Mouse (Mus musculus): ENCODE measurements around the gene Dync2li1.

The Dync2li1 gene

DNA sequence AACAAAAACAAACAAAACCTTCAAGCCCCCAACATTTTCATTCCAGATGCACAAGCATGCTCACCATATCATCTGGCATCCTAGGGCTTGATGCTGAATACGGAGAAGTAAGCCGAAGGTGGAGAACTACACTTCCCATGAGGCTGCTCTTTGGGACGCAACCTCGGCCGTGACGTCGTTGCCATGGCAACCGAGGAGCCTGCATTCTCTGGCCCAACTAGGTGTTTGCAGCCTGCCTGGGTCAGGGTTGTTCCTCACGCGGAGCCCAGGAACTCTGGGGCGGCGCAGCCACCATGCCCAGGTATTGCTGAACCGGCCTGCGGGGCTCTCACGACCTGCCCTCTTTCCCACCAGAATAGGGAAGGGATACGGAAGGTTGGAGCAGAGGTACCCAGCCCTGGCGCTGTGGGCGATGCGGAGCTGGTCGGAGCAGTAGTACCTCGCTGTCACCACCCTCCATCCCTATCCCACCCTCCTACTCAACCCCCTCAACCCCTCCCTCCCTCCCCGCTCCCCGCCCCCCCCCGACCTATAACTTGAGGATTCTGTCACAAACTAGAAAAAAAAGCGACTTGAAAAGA, at the start of gene Dync2li1:
Gene Dync2li1, plus strand, starts transcription at position 221 of the 581 bp plus-strand sequence.
- DNase-seq (ENCODE audit: low spot score in 2 of 2), result peak; percentile 78 to 84

DNA sequence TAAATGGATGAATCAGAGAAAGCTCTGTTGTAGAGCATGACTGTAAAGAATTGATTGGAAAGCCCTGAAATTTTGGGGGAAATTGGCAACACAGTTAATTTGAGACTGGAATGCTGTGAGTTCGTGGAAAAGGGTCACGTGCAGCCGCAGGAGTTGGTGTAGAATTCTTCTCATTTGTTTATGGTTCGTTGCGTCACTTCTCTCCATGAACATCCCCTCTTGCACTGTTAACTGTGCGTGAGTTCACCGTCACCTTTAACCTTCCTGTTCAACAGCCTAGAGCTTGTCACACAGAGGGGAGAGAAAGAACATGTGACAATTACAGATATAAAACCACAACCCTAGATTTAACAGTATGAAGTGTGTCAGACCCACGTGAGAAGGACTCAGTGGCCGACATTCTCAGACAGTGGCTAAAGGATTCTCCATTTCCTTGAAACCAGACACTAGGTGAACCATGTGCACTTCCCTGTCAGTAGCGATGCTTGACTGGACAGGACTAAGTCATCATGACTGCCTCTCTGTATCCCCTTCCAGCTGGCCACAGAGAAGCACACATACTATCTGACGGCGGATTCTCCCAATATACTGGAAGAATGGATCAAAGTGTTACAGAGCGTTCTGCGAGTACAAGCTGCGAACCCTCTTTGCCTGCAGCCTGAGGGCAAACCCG, 49.5 kb upstream of the Dync2li1 start:
- DNase-seq (ENCODE audit: low spot score in 2 of 2), result no peak

GRCm38 (mm10) chr17:84579249-84579648, 47.0 kb upstream of the Dync2li1 start:
- DNase-seq (ENCODE audit: low spot score in 2 of 2), result peak in 1 of 2 experiments; percentile 20

GRCm38 (mm10) chr17:84579817-84580216, 46.5 kb upstream of the Dync2li1 start:
- DNase-seq (ENCODE audit: low spot score in 2 of 2), result no peak

- no peak for DNase-seq (ENCODE audit: low spot score in 2 of 2)
Observed at GRCm38 (mm10) chr17:84580821-84581220, 45.5 kb upstream of the Dync2li1 start.

DNA sequence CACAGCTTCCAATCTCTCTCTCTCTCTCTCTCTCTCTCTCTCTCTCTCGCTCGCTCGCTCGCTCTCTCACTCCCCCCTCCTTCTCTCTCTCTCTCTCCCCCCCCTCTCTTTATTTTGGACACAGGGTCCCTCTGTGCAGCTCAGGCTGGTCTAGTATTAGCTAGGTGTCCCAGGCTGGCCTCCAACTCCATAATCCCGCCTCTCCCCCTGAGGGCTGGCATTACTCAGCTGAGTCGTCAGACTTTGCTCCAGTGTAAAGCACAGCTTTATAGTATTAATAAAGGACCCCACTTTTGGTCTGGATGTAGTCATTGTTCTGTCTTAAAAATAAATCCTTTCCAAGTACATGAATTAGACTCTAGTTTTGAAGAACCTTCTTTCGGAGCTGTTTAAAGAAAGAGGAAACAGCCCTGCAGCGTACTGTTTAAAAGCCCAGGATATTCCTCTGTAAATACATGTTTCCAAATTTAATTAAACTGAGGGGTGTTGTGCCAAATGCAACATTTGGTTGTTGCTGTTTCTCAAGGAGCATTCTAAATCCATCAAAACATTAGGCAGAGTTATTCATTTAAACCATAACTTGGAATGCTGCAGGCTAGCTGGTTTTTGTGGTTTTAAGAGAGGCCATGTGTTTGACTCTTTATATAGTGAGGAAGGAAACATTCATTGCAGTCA, 44.4 kb upstream of the Dync2li1 start:
- no peak for DNase-seq (ENCODE audit: low spot score in 2 of 2)

- DNase-seq (ENCODE audit: low spot score in 2 of 2), result peak; percentile 26 to 57
Observed at GRCm38 (mm10) chr17:84584107-84584506, 42.2 kb upstream of the Dync2li1 start.

DNA sequence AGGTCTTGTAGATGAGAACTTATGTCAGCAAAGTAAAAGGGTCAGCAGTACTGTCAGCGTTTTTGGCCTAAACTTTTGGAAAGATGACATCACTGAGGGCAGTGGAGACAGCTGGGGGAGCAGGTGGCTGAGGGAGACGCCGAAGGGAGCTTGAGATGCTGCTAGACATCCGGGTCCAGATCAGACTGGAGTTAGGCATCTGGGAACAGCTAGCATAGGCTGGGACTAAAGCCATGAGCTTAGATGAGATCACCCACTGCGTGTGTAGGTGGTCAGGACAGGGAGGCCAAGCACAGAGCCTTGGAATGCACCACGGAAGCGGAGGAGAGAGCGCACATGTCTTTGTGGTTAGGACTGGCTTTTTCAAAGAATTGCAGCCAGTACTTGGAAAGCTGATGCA, 41.2 kb upstream of the Dync2li1 start:
- DNase-seq (ENCODE audit: low spot score in 2 of 2), result peak; percentile 58 to 68

- DNase-seq (ENCODE audit: low spot score in 2 of 2), result no peak
Observed at GRCm38 (mm10) chr17:84590065-84590464, 36.2 kb upstream of the Dync2li1 start.

DNA sequence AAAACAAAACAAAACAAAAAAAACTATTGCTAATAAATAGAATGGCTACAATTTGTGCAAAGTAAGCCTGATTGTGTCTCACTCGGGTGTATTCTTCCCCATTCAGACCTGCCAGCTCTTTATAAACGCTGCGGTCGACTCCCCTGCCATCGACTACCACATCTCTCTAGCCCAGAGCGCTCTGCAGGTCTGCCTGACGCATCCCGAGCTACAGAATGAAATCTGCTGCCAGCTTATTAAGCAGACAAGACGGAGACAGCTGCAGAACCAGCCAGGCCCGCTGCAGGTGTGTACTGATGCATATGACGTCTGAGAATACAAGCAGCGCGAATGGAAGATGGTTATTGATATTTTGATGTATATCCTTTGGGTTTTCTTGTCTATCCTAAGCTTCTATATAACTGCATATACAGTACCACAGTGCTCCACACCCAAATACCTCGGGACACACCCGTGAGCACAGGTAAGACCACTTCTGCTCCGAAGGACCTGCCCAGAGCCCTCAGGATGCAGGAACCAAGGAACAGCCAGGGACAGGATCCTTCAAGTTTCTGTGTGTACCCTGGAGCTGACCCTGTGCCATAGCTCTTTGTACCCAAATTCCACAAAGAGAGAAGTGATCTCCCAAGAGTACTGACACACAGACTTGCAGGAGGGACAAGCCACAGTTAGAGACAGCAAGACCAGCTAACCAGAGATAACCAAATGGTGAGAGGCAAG, 34.7 kb upstream of the Dync2li1 start:
- DNase-seq (ENCODE audit: low spot score in 2 of 2), result no peak

DNA sequence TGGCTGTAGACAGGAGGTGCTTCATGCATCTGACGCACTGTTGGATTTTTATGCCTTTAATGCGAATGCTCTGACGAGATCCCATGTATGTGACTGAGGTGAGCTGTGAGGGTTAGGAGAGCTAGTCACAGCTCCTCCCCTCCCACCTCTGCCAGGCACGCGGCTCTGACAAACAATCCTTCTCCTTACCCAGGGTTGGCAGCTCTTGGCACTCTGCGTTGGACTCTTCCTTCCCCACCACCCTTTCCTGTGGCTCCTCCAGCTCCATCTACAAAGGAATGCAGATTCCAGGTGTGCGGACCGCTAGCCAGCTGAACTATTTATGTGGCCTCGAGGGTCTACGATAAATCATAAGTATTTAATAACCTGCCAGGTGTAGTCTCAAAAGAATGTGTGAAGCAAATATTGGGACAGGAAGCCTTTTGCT, 30.3 kb upstream of the Dync2li1 start:
- DNase-seq (ENCODE audit: low spot score in 2 of 2), result no peak

- DNase-seq (ENCODE audit: low spot score in 2 of 2), result no peak
Observed at GRCm38 (mm10) chr17:84596501-84596900, 29.8 kb upstream of the Dync2li1 start.

- DNase-seq (ENCODE audit: low spot score in 2 of 2), result no peak
Observed at GRCm38 (mm10) chr17:84597859-84598258, 28.4 kb upstream of the Dync2li1 start.

DNA sequence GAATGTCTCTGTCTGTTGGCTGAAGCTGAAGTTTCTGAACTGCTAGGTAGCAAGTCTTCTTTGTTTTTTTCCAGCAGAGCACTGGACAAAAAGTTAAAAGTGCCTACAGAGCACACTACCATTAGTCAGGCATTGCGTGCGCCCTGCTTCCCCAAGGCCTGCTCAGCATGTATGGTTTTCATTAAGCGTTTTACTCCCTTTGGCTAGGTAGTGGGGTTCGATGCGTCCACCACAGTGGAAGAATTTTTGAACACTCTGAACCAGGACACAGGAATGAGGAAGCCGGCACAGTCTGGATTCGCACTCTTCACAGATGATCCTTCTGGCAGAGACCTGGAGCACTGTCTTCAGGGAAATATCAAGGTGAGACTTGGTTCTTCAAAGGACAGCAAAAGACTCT, 27.4 kb upstream of the Dync2li1 start:
- no peak for DNase-seq (ENCODE audit: low spot score in 2 of 2)

DNA sequence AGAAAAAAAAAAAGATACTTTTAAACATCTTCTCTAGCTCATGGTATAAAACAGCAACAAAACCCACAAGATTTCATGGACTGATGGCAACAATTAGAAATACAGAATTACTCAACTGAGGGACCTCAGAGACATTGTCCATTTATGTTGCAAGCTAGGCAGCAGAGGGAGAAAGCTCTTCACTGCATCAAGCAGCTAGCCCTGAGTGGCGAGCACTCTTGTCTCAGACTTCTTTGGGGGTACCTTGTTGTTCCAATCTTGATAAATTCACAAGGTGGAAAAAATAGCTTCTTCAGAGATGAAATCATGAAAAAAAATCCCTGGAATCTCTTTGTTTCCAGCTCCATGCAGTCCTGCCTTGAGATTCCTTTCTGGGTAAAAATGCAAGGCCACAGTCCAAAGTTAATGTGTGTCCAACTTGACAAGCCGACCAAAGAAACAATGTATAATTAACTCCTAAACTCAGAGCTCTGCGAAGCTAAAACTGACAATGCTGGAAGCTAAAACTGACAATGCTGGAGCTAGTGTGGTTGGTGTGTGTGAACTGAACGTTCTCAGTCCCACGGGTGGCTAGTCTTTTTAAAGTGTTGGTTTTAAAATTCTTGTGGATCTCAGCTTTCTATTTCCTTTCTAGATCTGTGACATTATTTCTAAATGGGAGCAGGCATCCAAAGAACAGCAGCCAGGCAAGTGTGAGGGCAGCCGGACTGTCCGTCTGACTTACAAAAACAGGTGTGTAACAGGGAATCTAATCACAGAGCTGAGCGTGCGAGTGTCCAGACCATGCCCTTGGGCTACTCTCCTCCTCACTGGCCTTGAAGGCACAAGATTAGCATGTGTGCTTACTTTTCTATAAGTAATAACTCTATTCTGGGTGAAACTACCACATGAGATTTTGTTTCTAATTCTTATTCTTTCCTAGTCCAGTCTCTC, 26.0 kb upstream of the Dync2li1 start:
- DNase-seq (ENCODE audit: low spot score in 2 of 2), result no peak

GRCm38 (mm10) chr17:84601805-84602204, 24.5 kb upstream of the Dync2li1 start:
- no peak for DNase-seq (ENCODE audit: low spot score in 2 of 2)

DNA sequence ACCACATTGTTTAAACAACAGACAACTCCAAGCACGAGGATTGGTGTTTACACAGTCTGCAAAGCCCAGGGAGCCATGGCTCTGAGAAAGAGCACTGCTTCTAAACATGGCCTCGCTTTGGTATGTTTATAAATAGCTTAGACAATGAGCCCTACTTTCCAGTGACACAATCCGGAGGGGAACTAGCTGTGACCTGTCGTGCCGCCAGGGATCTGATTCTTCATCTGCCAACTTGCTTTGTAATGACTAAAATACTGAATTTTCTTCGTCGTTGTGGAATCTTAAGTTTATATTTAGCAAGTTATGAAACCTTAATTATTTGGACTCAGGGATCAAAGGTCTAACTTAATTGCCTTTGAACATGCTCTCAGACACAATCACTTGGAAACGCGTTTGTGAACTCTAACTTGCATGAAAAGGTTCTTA, 23.1 kb upstream of the Dync2li1 start:
- DNase-seq (ENCODE audit: low spot score in 2 of 2), result peak in 1 of 2 experiments; percentile 14

DNA sequence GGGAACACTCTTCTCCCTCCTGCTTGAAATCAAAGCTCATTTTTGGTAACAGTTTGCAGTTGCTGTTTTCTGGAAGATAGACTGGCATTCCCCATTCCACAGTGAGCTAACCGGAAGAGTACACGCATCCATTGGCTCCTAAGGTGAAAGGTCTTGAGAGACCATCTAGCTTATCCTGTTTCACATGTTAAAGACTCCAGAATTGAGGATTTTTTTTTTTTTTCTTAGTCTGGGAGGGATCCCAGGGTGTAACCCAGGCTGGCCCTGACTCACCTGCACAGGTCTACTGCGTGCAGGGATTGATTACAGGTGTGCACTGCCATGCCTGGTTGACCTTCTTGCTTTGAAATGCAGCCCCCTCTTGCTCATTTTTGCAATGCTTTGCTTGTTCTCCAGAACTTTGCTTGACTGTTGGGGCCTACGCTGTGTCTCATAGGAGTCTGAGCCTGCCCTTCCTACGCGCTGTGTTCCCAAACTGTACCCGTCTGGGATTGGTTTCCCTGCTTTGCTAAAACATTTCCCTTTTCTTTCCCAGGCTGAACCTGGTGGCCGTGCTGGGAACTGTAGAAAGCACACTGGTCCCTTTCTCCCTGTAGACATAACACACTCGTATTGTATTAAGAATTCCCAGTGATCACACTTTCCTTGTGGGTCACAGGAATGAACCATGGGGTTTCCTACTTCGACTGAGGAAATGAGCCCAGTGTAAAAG, 22.4 kb upstream of the Dync2li1 start:
- DNase-seq (ENCODE audit: low spot score in 2 of 2), result no peak

DNA sequence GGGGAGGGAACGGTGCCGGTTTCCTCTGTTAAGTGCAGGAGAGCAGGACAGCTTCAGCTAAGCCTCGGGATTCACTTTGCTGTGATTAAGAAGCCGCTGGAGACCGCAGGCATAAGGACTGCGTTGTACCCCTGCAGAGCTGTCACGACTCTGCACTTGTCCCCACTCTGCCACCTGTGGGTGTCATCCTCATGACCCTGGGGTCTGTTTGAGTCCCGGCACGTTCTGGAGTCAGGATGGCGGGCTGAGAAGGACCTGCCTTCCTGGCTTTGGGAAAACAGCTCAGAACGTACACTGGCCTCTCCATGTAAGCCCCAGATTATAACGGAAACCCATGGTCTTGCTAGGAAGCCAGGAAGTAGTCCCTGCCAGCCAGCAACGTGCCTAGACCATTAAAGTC, 19.3 kb upstream of the Dync2li1 start:
- no peak for DNase-seq (ENCODE audit: low spot score in 2 of 2)

- DNase-seq (ENCODE audit: low spot score in 2 of 2), result no peak
Observed at GRCm38 (mm10) chr17:84607617-84608016, 18.7 kb upstream of the Dync2li1 start.

DNA sequence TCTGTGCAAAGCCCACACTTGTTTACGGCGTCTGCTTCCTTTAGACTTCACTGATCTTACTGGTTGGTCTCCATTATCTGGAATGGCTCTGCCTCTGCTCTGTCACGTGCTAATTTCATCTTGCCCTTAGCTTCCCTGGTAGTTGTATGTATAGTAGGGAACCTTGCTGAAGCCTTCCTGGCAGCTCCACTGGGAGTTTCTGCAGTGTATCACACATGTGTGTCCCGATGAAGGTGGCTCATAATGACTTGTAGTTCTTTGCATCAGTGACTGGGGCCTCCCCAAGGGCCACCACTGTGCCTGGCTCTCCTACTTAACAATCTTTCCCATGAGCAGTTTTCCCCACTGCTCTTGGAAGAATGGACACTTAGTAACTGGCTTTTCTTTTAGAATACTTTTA, 17.7 kb upstream of the Dync2li1 start:
- no peak for DNase-seq (ENCODE audit: low spot score in 2 of 2)

Data from heart, adult 9 months (tissue).